Mouse (Mus musculus) forebrain, embryonic 10.5 days (tissue): ENCODE data around the gene Zfp568. TPM values are rescaled to one million over a fixed set of nuclear protein-coding genes. Genes with fewer than 3 reads are reported as not detected.

Source experiments
- DNase-seq: peaks from one replicate; pipeline ENCODE4 v3.0.0-alpha.2; 2017; ENCODE audit warnings: low spot score; ENCODE audit errors: extremely low spot score
- H3K27ac ChIP-seq: fragments of 300-500 bp; sonication (generic); 2 replicates; pipeline ENCODE4 v1.5.1; 2016; ENCODE audit warnings: mild to moderate bottlenecking
- H3K27me3 ChIP-seq: fragments of 300-500 bp; sonication (generic); 2 replicates; pipeline ENCODE4 v1.6.1; 2016; ENCODE audit warnings: mild to moderate bottlenecking; ENCODE audit not compliant: poor library complexity, severe bottlenecking
- H3K36me3 ChIP-seq: fragments of 300-500 bp; sonication (generic); replicated peaks from 2 replicates; pipeline ENCODE4 v1.6.1; 2016; ENCODE audit warnings: mild to moderate bottlenecking, moderate library complexity
- H3K4me1 ChIP-seq: fragments of 300-500 bp; sonication (generic); 2 replicates; pipeline ENCODE4 v1.6.1; 2016
- H3K4me3 ChIP-seq: fragments of 300-500 bp; sonication (generic); 2 replicates; pipeline ENCODE4 v1.5.1; 2016; ENCODE audit warnings: mild to moderate bottlenecking, moderate library complexity
- H3K9me3 ChIP-seq: fragments of 300-500 bp; sonication (generic); 2 replicates; pipeline ENCODE4 v1.6.1; 2016; ENCODE audit warnings: mild to moderate bottlenecking, moderate library complexity
- WGBS: fragments of 180-500 bp; shearing (Covaris S2); methylation state at CpG from one replicate; pipeline ENCODE4 v1.1.7; 2016; 5-methylcytosine and 5-hydroxymethylcytosine counted together
- polyA plus RNA-seq: library from polyadenylated mRNA; unstranded; fragments of >200 nt; fragmentation: Nextera tagmentation; extraction: Ambion mirVana; gene quantifications from 2 replicates; pipeline ENCODE4 v1.2.1, GENCODE M21; 2016

Gene Zfp568
- 22.7 and 25.0 TPM in 2 replicates for polyA plus RNA-seq

DNA sequence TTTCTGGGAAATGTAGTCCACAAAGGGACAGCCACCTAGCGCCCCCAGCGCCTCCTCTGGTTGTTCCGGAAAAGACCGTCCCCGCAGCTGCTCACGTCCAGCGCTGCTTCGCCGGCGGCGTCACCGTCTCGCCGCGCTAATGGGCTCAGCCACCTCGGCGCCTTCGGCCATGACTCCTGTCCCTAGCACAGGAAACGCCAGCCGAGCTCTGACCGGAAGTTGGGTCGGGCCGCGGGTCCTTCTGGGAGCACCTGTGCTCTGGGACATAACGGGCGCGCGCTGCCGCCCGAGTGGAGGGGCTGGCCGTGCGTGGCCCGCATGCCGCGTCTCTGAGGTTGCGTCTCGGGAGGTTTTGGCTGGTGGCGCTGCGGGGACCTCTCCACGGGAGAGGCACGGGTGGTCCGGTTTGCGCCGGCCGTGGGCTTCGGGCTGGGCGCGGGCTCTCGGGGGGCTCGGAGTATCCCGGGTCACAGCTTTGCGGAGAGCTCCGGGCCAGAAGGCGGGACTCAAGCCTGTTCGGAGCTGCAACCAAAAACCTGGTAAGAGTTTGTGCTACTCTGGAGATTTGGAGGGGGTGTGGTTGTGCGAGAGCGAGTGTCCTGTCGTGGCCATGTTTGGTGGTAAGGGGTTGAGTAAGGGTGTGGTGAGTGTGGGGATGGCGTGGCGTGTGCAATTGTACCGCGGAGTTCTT lies at the start of gene Zfp568:
Zfp568 (plus strand) TSS at position 266 of the 691 bp plus-strand sequence.
- Histone ChIP-seq H3K27ac (peak within 1 kb of the TSS; percentile 97), H3K4me3 (peak within 1 kb of the TSS; percentile 87), H3K4me1 (peaks cover 34% of the 10 kb centered on the region), H3K36me3 (peaks cover 33% of the 10 kb centered on the region), H3K27me3 (no peaks in the 10 kb centered on the region), H3K9me3 (peaks cover 9% of the 10 kb centered on the region)
- WGBS, result under 1% methylated on average over 62 of the region's 62 CpGs
- DNase-seq, result peak; percentile 96

GRCm38 (mm10) chr7:29938856-29939255 lies 44.9 kb upstream of the Zfp568 start:
- Histone ChIP-seq H3K9me3 (no peaks in the 10 kb centered on the region), H3K4me3 (no peak overlapping the region), H3K27ac (no peak overlapping the region), H3K4me1 (no peaks in the 10 kb centered on the region), H3K36me3 (peaks cover 76% of the 10 kb centered on the region), H3K27me3 (no peaks in the 10 kb centered on the region)
- DNase-seq, result no peak
- 88% methylated on average over 6 of the region's 6 CpGs for WGBS

DNA sequence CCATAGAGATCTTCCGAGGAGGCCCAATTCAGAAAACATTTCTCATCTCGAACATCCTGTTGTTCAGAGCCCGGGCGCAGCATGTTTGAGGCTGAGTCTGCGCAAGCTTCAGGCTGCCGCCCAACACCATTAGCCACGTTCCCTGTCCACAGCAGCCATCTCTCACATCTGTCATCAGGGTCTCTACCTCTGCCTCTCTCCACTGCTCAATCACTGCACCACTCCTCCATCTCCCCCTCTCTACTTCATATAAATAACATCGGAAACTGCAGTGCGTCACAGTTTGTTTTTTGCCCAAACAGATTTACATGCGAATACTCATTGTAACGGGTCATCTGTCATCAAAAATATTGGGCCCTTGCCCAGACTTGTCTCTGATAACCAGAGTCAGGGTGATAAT lies 42.7 kb upstream of the Zfp568 start:
- 95% methylated on average over 11 of the region's 11 CpGs for WGBS
- no peak overlapping the region for H3K4me3 ChIP-seq
- H3K4me1 ChIP-seq, result no peaks in the 10 kb centered on the region
- peaks cover 61% of the 10 kb centered on the region for H3K36me3 ChIP-seq
- DNase-seq, result no peak
- H3K27me3 ChIP-seq, result no peaks in the 10 kb centered on the region
- H3K27ac ChIP-seq, result no peak overlapping the region
- H3K9me3 ChIP-seq, result no peaks in the 10 kb centered on the region

DNA sequence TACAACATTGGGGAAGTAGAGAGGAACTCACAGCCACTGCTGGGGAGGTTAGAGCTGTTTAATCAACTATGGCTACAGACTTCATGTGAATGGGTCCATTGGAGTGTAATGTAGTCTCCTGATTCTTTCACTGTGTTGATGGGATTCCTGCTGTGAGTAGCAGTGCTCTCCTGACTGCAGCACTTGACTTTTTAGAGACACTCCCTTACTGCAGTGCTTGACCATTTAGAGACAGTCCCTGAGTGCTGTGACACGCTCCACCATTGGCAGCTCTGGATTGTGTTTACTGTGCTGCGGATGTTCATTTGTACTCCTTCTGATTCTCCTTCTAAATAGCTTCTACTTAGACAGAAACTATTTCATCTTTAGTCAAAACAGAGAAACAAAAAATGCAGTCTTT lies 41.0 kb upstream of the Zfp568 start:
- peaks cover 53% of the 10 kb centered on the region for H3K36me3 ChIP-seq
- no peak overlapping the region for H3K4me3 ChIP-seq
- 57% methylated on average over 2 of the region's 2 CpGs for WGBS
- no peaks in the 10 kb centered on the region for H3K4me1 ChIP-seq
- H3K27ac ChIP-seq, result no peak overlapping the region
- H3K9me3 ChIP-seq, result no peaks in the 10 kb centered on the region
- no peaks in the 10 kb centered on the region for H3K27me3 ChIP-seq
- DNase-seq, result no peak

DNA sequence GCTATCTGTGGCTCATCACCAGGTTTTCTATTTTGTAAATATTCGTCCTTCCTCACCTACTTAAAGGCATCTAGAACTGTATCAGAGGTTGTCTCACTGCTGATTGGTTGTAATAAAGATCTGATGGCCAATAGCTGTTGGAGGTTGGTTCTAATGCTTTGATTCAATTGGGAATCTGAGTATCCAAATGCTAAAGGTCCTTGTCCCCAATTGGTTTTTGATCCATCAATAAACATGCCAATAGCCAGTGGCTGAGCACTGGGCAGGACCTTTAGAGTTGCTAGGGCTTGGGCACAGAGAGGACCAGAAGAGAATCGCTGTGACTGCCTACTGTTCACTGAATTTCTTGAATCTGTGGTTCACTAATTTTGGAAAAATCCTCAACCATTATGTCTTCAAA lies 40.0 kb upstream of the Zfp568 start:
- H3K27me3 ChIP-seq, result no peaks in the 10 kb centered on the region
- no peak overlapping the region for H3K27ac ChIP-seq
- no peaks in the 10 kb centered on the region for H3K9me3 ChIP-seq
- H3K4me1 ChIP-seq, result no peaks in the 10 kb centered on the region
- H3K36me3 ChIP-seq, result peaks cover 58% of the 10 kb centered on the region
- no peak overlapping the region for H3K4me3 ChIP-seq
- DNase-seq, result no peak
- WGBS, result 72% methylated on average over 2 of the region's 2 CpGs

- no peak for DNase-seq
- H3K4me1 ChIP-seq, result no peaks in the 10 kb centered on the region
- no peaks in the 10 kb centered on the region for H3K27me3 ChIP-seq
- no peak overlapping the region for H3K27ac ChIP-seq
- H3K4me3 ChIP-seq, result no peak overlapping the region
- WGBS, result 83% methylated on average over 2 of the region's 2 CpGs
- H3K36me3 ChIP-seq, result peaks cover 63% of the 10 kb centered on the region
- H3K9me3 ChIP-seq, result no peaks in the 10 kb centered on the region
Measured at GRCm38 (mm10) chr7:29944201-29944600, 39.6 kb upstream of the Zfp568 start.

GRCm38 (mm10) chr7:29953086-29953485 lies 30.7 kb upstream of the Zfp568 start:
- Histone ChIP-seq H3K9me3 (no peaks in the 10 kb centered on the region), H3K4me1 (peaks cover 16% of the 10 kb centered on the region), H3K4me3 (peak overlapping the region; percentile 69), H3K36me3 (peaks cover 32% of the 10 kb centered on the region), H3K27me3 (no peaks in the 10 kb centered on the region), H3K27ac (peak overlapping the region; percentile 95)
- WGBS, result 60% methylated on average over 10 of the region's 10 CpGs
- DNase-seq, result no peak

- H3K9me3 ChIP-seq, result no peaks in the 10 kb centered on the region
- no peaks in the 10 kb centered on the region for H3K27me3 ChIP-seq
- DNase-seq, result peak; percentile 85
- peaks cover 16% of the 10 kb centered on the region for H3K4me1 ChIP-seq
- peaks cover 28% of the 10 kb centered on the region for H3K36me3 ChIP-seq
- peak within 1 kb of the TSS; percentile 69 for H3K4me3 ChIP-seq
- H3K27ac ChIP-seq, result peak within 1 kb of the TSS; percentile 95
- WGBS, result 1% methylated on average over 52 of the region's 52 CpGs
Measured at GRCm38 (mm10) chr7:29953513-29954401, 30.0 kb upstream of the Zfp568 start, which contains the start of gene Zfp74. Gene Zfp74, minus strand, starts transcription at chr7:29954089.

GRCm38 (mm10) chr7:29954731-29955130 lies 29.0 kb upstream of the Zfp568 start:
- H3K4me1 ChIP-seq, result peaks cover 16% of the 10 kb centered on the region
- peaks cover 18% of the 10 kb centered on the region for H3K36me3 ChIP-seq
- peak overlapping the region; percentile 69 for H3K4me3 ChIP-seq
- no peak overlapping the region for H3K27ac ChIP-seq
- whole genome bisulfite sequencing, result 21% methylated on average over 4 of the region's 4 CpGs
- H3K27me3 ChIP-seq, result no peaks in the 10 kb centered on the region
- H3K9me3 ChIP-seq, result no peaks in the 10 kb centered on the region
- DNase-seq, result peak; percentile 50

- no peaks in the 10 kb centered on the region for H3K27me3 ChIP-seq
- no peak for DNase-seq
- H3K4me1 ChIP-seq, result peaks cover 16% of the 10 kb centered on the region
- peaks cover 3% of the 10 kb centered on the region for H3K36me3 ChIP-seq
- H3K4me3 ChIP-seq, result no peak overlapping the region
- H3K9me3 ChIP-seq, result no peaks in the 10 kb centered on the region
- WGBS, result 60% methylated on average over 10 of the region's 10 CpGs
- H3K27ac ChIP-seq, result no peak overlapping the region
Measured at GRCm38 (mm10) chr7:29956257-29956656, 27.5 kb upstream of the Zfp568 start.

GRCm38 (mm10) chr7:29958125-29958724 lies 25.5 kb upstream of the Zfp568 start:
- Histone ChIP-seq H3K4me3 (no peak overlapping the region), H3K9me3 (peaks cover 7% of the 10 kb centered on the region; the same call in 1 of the 2 replicates), H3K36me3 (no peaks in the 10 kb centered on the region), H3K27me3 (no peaks in the 10 kb centered on the region), H3K4me1 (peaks cover 11% of the 10 kb centered on the region), H3K27ac (no peak overlapping the region)
- WGBS, result 87% methylated on average over 11 of the region's 11 CpGs
- DNase-seq, result no peak

GRCm38 (mm10) chr7:29959004-29959403 lies 24.8 kb upstream of the Zfp568 start:
- WGBS, result 63% methylated on average over 3 of the region's 3 CpGs
- Histone ChIP-seq H3K27ac (no peak overlapping the region), H3K36me3 (no peaks in the 10 kb centered on the region), H3K27me3 (no peaks in the 10 kb centered on the region), H3K4me1 (peaks cover 5% of the 10 kb centered on the region; the same call in 1 of the 2 replicates), H3K4me3 (no peak overlapping the region), H3K9me3 (peaks cover 7% of the 10 kb centered on the region; the same call in 1 of the 2 replicates)
- DNase-seq, result no peak
